Mouse (Mus musculus) small intestine, adult 2 months (tissue): ENCODE data around the gene Cdc14a. TPM values are rescaled to one million over a fixed set of nuclear protein-coding genes. Genes with fewer than 3 reads are reported as not detected.

Experiments used
- H3K27ac ChIP-seq: fragments of 200-500 bp; 2 replicates; pipeline ENCODE4 v1.5.1; 2012; ENCODE audit warnings: low read depth, low read length, control low read depth, inconsistent platforms; ENCODE audit not compliant: insufficient read depth
- H3K27me3 ChIP-seq: fragments of 200-500 bp; 2 replicates; pipeline ENCODE4 v1.6.1; 2012; ENCODE audit warnings: mild to moderate bottlenecking, moderate library complexity, low read length, inconsistent platforms; ENCODE audit not compliant: control insufficient read depth, insufficient read depth
- H3K36me3 ChIP-seq: fragments of 200-500 bp; 2 replicates; pipeline ENCODE4 v1.6.1; 2012; ENCODE audit warnings: mild to moderate bottlenecking, low read length, control low read depth, inconsistent platforms; ENCODE audit not compliant: control insufficient read depth, insufficient read depth
- H3K4me1 ChIP-seq: fragments of 200-500 bp; 2 replicates; pipeline ENCODE4 v1.6.1; 2012; ENCODE audit warnings: low read length, inconsistent platforms, mixed read lengths; ENCODE audit not compliant: control insufficient read depth, insufficient read depth, insufficient read length
- H3K4me3 ChIP-seq: fragments of 200-500 bp; 2 replicates; pipeline ENCODE4 v1.5.1; 2012; ENCODE audit warnings: low read depth, mild to moderate bottlenecking, control low read depth, inconsistent platforms, low read length, moderate library complexity
- CTCF ChIP-seq: fragments of 200-500 bp; IDR thresholded peaks from 2 replicates; pipeline ENCODE4 v1.5.1; 2012; ENCODE audit warnings: low read depth, mild to moderate bottlenecking, control low read depth, inconsistent platforms, low read length, moderate library complexity, mixed read lengths; ENCODE audit not compliant: insufficient replicate concordance, insufficient read length; ENCODE audit errors: extremely low read depth
- POLR2A ChIP-seq: fragments of 200-500 bp; IDR thresholded peaks from 2 replicates; pipeline ENCODE4 v1.6.1; 2012; ENCODE audit warnings: low read depth, mild to moderate bottlenecking, control low read depth, inconsistent platforms, low read length, moderate library complexity
- WGBS: fragments of 180-500 bp; shearing (Covaris S2); methylation state at CpG from one replicate; pipeline ENCODE4 v1.1.7; 2018; 5-methylcytosine and 5-hydroxymethylcytosine counted together
- polyA plus RNA-seq: library from polyadenylated mRNA; depleted of rRNA; stranded (reverse); fragments of >200 nt; gene quantifications from 2 replicates; pipeline ENCODE4 v1.2.3, GENCODE M21; 2012

Cdc14a gene
- polyA plus RNA-seq, 1 experiment: 8.6 TPM

GRCm38 (mm10) chr3:116441518-116442205, 17.8 kb upstream of the Cdc14a start:
- WGBS: 91% methylated on average over 15 of the region's 15 CpGs
- Histone ChIP-seq H3K27me3 (no peaks in the 10 kb centered on the region), H3K4me1 (peaks cover 7% of the 10 kb centered on the region), H3K27ac (no peak overlapping the region), H3K36me3 (no peaks in the 10 kb centered on the region), H3K4me3 (no peak overlapping the region)
- no peak for TF ChIP-seq POLR2A
- no peak for TF ChIP-seq CTCF

DNA sequence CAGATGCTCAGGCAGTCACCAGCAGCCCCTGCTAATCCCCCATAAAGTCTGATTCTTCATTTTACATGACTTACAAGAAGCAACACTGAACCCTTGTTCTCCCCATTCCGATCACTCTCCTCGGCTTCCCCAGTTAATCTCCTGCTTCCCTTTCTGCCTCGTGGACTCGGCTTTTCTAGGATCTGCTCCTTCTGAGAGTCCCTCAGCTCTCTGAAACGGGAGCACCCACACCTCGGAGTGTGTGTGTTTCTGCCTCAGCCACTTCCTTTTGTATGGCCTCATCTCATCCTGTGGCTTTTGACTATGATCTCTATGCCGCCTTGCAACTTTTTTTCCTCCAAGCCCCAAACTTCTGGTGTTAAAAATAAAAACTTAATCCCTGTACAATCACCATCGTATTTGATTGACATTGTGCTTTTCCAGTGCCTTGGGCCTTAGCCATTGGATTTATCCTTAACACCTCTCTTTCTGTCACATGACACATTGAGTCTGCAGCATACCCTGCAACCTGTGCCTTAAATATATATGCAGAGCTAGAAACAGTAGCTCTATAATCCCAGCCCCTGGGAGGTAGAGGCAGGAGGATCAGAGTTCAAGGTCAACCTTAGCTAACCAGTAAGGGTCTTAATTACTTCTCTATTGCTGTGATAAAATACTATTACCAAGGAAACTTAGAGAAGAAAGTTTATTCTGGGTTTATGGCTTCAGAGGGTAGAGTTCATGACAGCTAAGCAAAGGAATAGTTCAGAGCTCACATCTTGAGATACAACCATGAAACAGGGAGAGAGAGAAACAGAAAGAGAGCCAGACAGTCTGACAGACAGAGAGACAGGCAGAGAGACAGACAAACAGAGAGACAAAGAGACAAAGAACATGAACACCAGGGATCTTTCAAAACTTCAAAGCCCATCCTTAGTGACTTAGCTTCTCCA, 16.5 kb upstream of the Cdc14a start:
- Histone ChIP-seq H3K4me1 (peaks cover 9% of the 10 kb centered on the region), H3K36me3 (no peaks in the 10 kb centered on the region), H3K27me3 (no peaks in the 10 kb centered on the region), H3K27ac (peak overlapping the region; percentile 54; the same call in 1 of the 2 replicates), H3K4me3 (peak overlapping the region; percentile 22; the same call in 1 of the 2 replicates)
- WGBS: 48% methylated on average over 8 of the region's 8 CpGs
- no peak for TF ChIP-seq POLR2A
- TF ChIP-seq CTCF: no peak

DNA sequence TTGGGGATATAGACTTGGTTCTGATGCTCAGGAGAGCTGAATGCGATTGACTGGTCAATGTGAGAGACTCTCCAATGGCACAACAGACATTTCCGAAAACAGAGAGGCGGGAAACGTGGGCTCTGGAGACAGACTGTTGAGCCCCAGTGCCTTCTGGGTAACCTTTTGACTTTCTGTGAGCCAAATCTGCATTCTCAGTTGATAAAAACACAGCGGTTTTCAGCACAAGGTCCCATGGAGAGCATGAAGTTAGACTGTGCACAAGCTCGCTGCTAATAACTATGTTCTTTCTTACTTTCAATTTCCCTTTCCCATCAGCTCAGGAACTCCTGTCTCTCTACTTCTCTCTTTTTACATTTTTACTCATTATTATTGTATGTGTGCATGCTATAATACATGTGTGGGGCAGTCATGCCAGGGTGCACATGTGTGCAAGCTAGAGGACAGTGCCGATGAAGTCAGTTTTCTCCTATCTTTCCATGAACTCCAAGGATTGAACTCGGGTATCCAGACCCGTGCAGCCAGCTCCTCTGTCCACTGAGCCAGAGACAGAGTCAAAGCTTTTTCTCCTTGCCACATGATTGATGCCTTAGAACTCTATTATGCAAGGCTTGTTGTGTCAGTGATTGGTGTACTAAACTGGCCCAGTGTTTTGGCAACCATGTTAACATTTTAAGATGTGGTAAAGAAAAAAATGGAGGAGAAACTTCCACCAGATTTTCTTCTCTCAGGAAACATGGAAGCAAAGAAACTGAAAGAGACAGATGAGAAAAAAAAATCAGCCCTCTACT, 13.2 kb upstream of the Cdc14a start:
- peak overlapping the region; percentile 31 for H3K27ac ChIP-seq
- peak overlapping the region; percentile 38; the same call in 1 of the 2 replicates for H3K4me3 ChIP-seq
- H3K27me3 ChIP-seq: no peaks in the 10 kb centered on the region
- peaks cover 9% of the 10 kb centered on the region for H3K4me1 ChIP-seq
- TF ChIP-seq POLR2A (no peak), CTCF (no peak)
- H3K36me3 ChIP-seq: no peaks in the 10 kb centered on the region
- 46% methylated on average over 9 of the region's 9 CpGs for WGBS

DNA sequence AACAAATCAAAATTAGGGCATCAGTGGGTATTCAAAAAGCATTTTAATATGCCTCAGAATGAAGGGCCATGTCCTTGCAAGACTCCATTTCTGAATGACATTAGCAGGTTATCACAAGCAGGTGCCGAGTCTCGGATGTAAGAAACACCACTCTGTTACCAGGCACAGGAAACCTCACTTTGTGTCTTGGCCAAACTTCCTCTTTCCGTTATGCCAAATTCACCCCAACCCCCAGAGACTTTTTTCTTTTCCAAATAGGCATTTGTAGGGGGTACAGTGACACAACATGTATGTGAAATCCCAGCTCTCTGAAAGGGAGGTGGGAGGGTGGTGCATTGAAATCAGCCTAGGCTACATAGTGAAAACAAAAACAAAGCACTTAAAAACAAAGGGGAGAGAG, 12.3 kb upstream of the Cdc14a start:
- H3K27ac ChIP-seq: peak overlapping the region; percentile 21; the same call in 1 of the 2 replicates

GRCm38 (mm10) chr3:116434757-116435156, 10.9 kb upstream of the Cdc14a start:
- H3K27ac ChIP-seq: no peak overlapping the region
- H3K4me3 ChIP-seq: no peak overlapping the region
- no peaks in the 10 kb centered on the region for H3K27me3 ChIP-seq
- H3K36me3 ChIP-seq: no peaks in the 10 kb centered on the region
- 67% methylated on average over 3 of the region's 3 CpGs for WGBS
- TF ChIP-seq POLR2A (no peak), CTCF (no peak)
- H3K4me1 ChIP-seq: peaks cover 4% of the 10 kb centered on the region; the same call in 1 of the 2 replicates

More for the DNA sequence above, 12.3 kb upstream of the Cdc14a start:
- TF ChIP-seq CTCF (no peak), POLR2A (no peak)
- WGBS: 75% methylated on average over 3 of the region's 3 CpGs
- peaks cover 9% of the 10 kb centered on the region for H3K4me1 ChIP-seq
- H3K27me3 ChIP-seq: no peaks in the 10 kb centered on the region
- H3K36me3 ChIP-seq: no peaks in the 10 kb centered on the region
- H3K4me3 ChIP-seq: no peak overlapping the region

GRCm38 (mm10) chr3:116425901-116426300, 2.1 kb upstream of the Cdc14a start:
- H3K4me3 ChIP-seq: no peak overlapping the region
- WGBS: 98% methylated on average over 6 of the region's 6 CpGs
- H3K36me3 ChIP-seq: peaks cover 1% of the 10 kb centered on the region; the same call in 1 of the 2 replicates
- H3K4me1 ChIP-seq: peaks cover 4% of the 10 kb centered on the region; the same call in 1 of the 2 replicates
- H3K27me3 ChIP-seq: no peaks in the 10 kb centered on the region
- no peak for TF ChIP-seq CTCF
- no peak for TF ChIP-seq POLR2A
- no peak overlapping the region for H3K27ac ChIP-seq

GRCm38 (mm10) chr3:116424973-116425284, 1.1 kb upstream of the Cdc14a start:
- peaks cover 4% of the 10 kb centered on the region; the same call in 1 of the 2 replicates for H3K4me1 ChIP-seq
- under 1% methylated on average over 11 of the region's 11 CpGs for WGBS
- peak overlapping the region; percentile 54 for H3K27ac ChIP-seq
- peaks cover 1% of the 10 kb centered on the region; the same call in 1 of the 2 replicates for H3K36me3 ChIP-seq
- TF ChIP-seq POLR2A: peak; percentile 45; the same call in 1 of the 2 replicates
- TF ChIP-seq CTCF: peak; percentile 76
- peak overlapping the region; percentile 82 for H3K4me3 ChIP-seq
- no peaks in the 10 kb centered on the region for H3K27me3 ChIP-seq
